9 mouse cellular contexts compared by ENCODE assay signal in genomic region chr2:173585387-173586117, GRCm38 (mm10). TPM values are rescaled to one million over a fixed set of nuclear protein-coding genes. Genes with fewer than 3 reads are reported as not detected.
DNase-seq lines count a peak whose midpoint lies in the region; ATAC-seq and TF ChIP-seq lines count a peak whose summit lies in the region.
"Had no signal": no experiment of that assay in that cellular context is flagged by ENCODE, and none has a peak within 500 bp of the region (broad histone marks: within the 10 kb centered on the region; RNA-seq: fewer than 3 reads in every experiment).

No protein-coding gene starts in this region.

- ATAC-seq in kidney, embryonic 16.5 days (ENCODE audit: low FRiP score, low TSS enrichment) = peak; percentile 75; the same call in 1 of the 2 replicates
- ATAC-seq in liver, postnatal 0 days = no peak

- WGBS in kidney, embryonic 16.5 days = under 1% methylated on average over 45 of the region's 54 CpGs
- 2% methylated on average over 51 of the region's 54 CpGs for WGBS in liver, postnatal 0 days (ENCODE audit: insufficient replicate concordance)

- peaks cover 10% of the 10 kb centered on the region for H3K4me1 ChIP-seq in kidney, embryonic 16.5 days (ENCODE audit: insufficient read depth, low read length)
- H3K4me1 ChIP-seq in liver, postnatal 0 days (ENCODE audit: insufficient read depth) = peaks cover 21% of the 10 kb centered on the region

- TF ChIP-seq CTCF in liver, postnatal 0 days (IDR thresholded peaks at IDR 0.05; ENCODE audit: low read depth) = no peak

- peaks cover 3% of the 10 kb centered on the region; the same call in 1 of the 2 replicates for H3K36me3 ChIP-seq in kidney, embryonic 16.5 days (ENCODE audit: insufficient read depth, low read length)
- H3K36me3 ChIP-seq in liver, postnatal 0 days (replicated peaks; ENCODE audit: insufficient read depth, low read length) = no peaks in the 10 kb centered on the region

- no peak for TF ChIP-seq EP300 in liver, postnatal 0 days (IDR thresholded peaks at IDR 0.05; ENCODE audit: low read depth)

- H3K27ac ChIP-seq in kidney, embryonic 16.5 days (ENCODE audit: low read length) = no peak overlapping the region
- no peak overlapping the region for H3K27ac ChIP-seq in liver, postnatal 0 days (ENCODE audit: low read depth)

- peaks cover 31% of the 10 kb centered on the region for H3K27me3 ChIP-seq in kidney, embryonic 16.5 days (ENCODE audit: insufficient read depth, low read length)
- H3K27me3 ChIP-seq in liver, postnatal 0 days (ENCODE audit: insufficient read depth, low read length) = peaks cover 36% of the 10 kb centered on the region

- DNase-seq in kidney, postnatal 14 days = no peak
- DNase-seq in ES-CJ7 (ENCODE audit: low read depth, low spot score) = peak; percentile 82
- peak; percentile 91 for DNase-seq in embryo, embryonic 10.5 days (ENCODE audit: low spot score)
- DNase-seq in heart, postnatal 4 days = peak; percentile 40
- no peak for DNase-seq in liver, postnatal 0 days
- DNase-seq in right cerebral cortex, postnatal 4 days = peak; percentile 72
- no peak for DNase-seq in spleen, adult 12 weeks (ENCODE audit: low spot score)

- peak overlapping the region; percentile 85 for H3K4me2 ChIP-seq in kidney, embryonic 16.5 days (replicated peaks; ENCODE audit: low read depth, low read length)
- peak overlapping the region; percentile 75 for H3K4me2 ChIP-seq in liver, postnatal 0 days (ENCODE audit: low read depth, low read length)

- H3K4me3 ChIP-seq in kidney, embryonic 16.5 days (ENCODE audit: low read length) = peak overlapping the region; percentile 48
- peak overlapping the region; percentile 45 for H3K4me3 ChIP-seq in liver, postnatal 0 days (ENCODE audit: low read depth, low read length)

- H3K9me3 ChIP-seq in kidney, embryonic 16.5 days (ENCODE audit: low read length) = peaks cover 6% of the 10 kb centered on the region
- no peaks in the 10 kb centered on the region for H3K9me3 ChIP-seq in liver, postnatal 0 days (ENCODE audit: low read length)

- H3K9ac ChIP-seq in kidney, embryonic 16.5 days (replicated peaks; ENCODE audit: low read length) = peak overlapping the region; percentile 54
- H3K9ac ChIP-seq in liver, postnatal 0 days (replicated peaks) = no peak overlapping the region

RNA-seq across cellular contexts. Expression of gene Ankrd60, which starts 7.4 kb away (rescaled TPM):
- polyA plus RNA-seq in kidney, embryonic 16.5 days (2015; fragmentation: Nextera tagmentation; extraction: Ambion mirVana) = not detected in 2 replicates
- not detected for total RNA-seq in heart, postnatal 4 days (2021)
- not detected in 2 replicates for polyA plus RNA-seq in liver, postnatal 0 days (2015; fragmentation: Nextera tagmentation; extraction: Ambion mirVana)
- total RNA-seq: left cerebral cortex, postnatal 36 days had no signal

Comparison
In these comparisons a context has a peak if more than half of its experiments do, and no peak if none do; other contexts are left out.
1. DNase-seq: peak in ES-CJ7 (single experiment), embryo, embryonic 10.5 days (single experiment), heart, postnatal 4 days (single experiment) and right cerebral cortex, postnatal 4 days (single experiment); none in kidney, postnatal 14 days (single experiment), liver, postnatal 0 days (single experiment) and spleen, adult 12 weeks (single experiment).